Mouse (Mus musculus): ENCODE measurements around the gene Igfbp3. TPM values are rescaled to one million over a fixed set of nuclear protein-coding genes. Genes with fewer than 3 reads are reported as not detected.

The Igfbp3 gene
- 41.4 and 46.0 TPM in 2 replicates for polyA plus RNA-seq (2015; fragmentation: Nextera tagmentation; extraction: Ambion mirVana)

DNA sequence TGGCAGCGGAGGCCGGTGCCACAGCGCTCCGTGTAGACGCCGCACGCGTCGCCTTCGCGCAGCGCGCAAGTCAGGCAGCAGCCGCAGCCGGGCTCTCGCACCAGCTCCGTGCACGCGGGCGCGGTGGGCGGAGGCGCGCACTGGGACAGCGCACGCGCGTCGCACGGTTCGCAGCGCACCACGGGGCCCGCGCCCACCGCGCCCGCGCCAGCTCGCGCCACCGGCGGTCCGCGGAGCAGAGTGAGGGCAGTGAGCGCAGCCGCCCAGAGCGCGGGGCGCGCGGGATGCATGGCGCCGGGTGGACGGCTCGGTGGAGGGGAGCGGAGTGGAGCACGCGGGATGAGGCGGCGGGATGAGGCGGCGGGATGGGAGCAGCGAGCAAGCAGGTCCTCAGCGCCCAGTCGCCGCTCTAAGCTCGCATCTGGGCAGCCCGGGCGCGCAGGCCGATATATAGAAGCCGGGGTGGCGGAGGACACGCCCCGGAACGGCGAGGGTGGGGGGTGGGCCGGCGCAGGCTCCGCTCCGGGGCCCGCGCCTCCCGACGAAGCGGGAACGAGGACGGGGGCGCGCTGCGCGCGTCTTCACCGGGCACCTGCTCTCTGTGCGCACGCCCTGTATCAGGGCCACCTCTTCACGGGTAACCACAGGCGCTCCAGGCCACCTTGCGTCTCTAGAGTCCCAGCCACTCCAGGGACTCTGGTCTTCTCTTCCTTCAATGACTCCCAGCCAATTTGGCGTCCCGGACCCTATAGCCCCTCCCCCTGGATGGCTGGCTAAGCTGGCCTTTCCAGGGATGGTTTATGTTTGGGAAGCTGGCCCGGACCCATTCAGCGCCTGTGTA lies at the start of gene Igfbp3:
TSS of gene Igfbp3 (minus strand) at position 423 of the 841 bp plus-strand sequence.
- H3K4me2 ChIP-seq (replicated peaks), result peak within 1 kb of the TSS; percentile 96
- WGBS, result under 1% methylated on average over 102 of the region's 104 CpGs
- H3K27me3 ChIP-seq (replicated peaks), result peaks cover 34% of the 10 kb centered on the region
- ATAC-seq, result peak; percentile 88
- no peaks in the 10 kb centered on the region for H3K9me3 ChIP-seq
- H3K9ac ChIP-seq, result peak within 1 kb of the TSS; percentile 40
- H3K4me1 ChIP-seq (replicated peaks), result peaks cover 17% of the 10 kb centered on the region
- H3K27ac ChIP-seq, result no peak within 1 kb of the TSS
- peak within 1 kb of the TSS; percentile 58 for H3K4me3 ChIP-seq (replicated peaks)
- no peaks in the 10 kb centered on the region for H3K36me3 ChIP-seq

DNA sequence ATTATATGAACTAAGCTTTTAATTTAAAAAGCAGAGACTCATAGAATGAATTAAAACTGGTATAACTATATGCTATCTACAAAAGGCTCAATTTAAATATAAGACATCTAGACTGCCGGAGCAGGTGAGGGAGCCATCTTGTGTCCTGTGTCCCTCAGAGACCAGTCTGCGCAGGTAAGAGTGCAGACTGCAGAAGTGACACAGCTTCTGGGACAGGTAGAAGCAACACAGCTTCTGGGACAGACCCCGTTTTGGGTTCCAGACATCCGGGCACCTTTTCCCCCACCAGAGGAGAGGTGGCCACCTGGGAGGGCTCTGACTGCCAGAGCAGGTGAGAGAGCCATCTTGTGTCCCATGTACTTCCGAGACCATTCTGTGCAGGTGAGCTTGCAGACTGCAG lies 37.1 kb upstream of the Igfbp3 start:
- Histone ChIP-seq H3K4me1 (replicated peaks) (no peaks in the 10 kb centered on the region), H3K4me3 (replicated peaks) (no peak overlapping the region), H3K4me2 (replicated peaks) (no peak overlapping the region), H3K9me3 (no peaks in the 10 kb centered on the region), H3K27me3 (replicated peaks) (no peaks in the 10 kb centered on the region), H3K9ac (no peak overlapping the region), H3K27ac (no peak overlapping the region), H3K36me3 (no peaks in the 10 kb centered on the region)
- WGBS, result 92% methylated on average over 5 of the region's 5 CpGs
- ATAC-seq, result no peak

DNA sequence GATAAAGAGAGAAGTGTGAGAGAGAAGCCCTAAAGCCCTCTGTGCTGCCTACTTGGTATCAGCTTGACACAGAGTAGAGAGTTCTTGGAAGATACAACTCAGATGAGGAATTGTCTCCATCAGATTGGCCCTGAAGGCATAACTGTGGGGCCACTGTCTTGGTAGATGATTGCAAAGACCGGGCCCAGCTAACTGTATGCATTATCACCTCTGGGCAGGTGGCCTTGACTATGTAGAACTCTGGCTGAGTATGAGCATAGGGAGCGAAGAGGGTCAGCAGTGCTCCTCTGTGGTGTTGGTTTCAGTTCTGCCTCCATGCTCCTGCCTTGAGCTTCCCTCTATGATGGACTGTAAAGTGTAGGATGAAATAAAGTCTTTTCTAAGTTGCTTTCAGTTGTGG lies 36.7 kb upstream of the Igfbp3 start:
- WGBS, result 85% methylated on average over 2 of the region's 2 CpGs

DNA sequence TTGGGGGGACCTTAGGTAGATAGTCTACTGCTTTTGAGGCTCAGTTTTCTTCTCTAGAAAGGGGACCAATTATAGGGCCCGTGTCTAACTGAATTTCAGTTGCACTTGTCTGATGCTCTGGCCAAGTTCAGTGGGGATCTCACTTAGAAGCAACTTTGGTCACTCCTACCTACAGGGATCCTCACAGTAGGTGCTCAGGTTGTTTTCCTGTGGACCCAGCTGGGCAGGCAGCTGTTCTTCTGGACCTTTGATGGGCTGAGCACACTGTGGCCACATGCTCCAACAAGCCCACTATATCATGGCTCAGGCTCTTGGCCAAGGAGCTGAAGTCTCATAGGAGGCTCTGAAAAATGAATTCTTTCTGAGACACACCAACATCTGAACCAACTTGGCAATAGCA lies 31.1 kb upstream of the Igfbp3 start:
- no peak overlapping the region for H3K4me3 ChIP-seq (replicated peaks)
- no peak for ATAC-seq
- no peaks in the 10 kb centered on the region for H3K9me3 ChIP-seq
- no peaks in the 10 kb centered on the region for H3K36me3 ChIP-seq
- WGBS, result 74% methylated on average over 1 of the region's 1 CpGs
- no peak overlapping the region for H3K4me2 ChIP-seq (replicated peaks)
- H3K9ac ChIP-seq, result no peak overlapping the region
- no peaks in the 10 kb centered on the region for H3K27me3 ChIP-seq (replicated peaks)
- no peak overlapping the region for H3K27ac ChIP-seq
- no peaks in the 10 kb centered on the region for H3K4me1 ChIP-seq (replicated peaks)

More for the DNA sequence above, 36.7 kb upstream of the Igfbp3 start:
- Histone ChIP-seq H3K4me2 (replicated peaks) (no peak overlapping the region), H3K36me3 (no peaks in the 10 kb centered on the region), H3K27me3 (replicated peaks) (no peaks in the 10 kb centered on the region), H3K4me3 (replicated peaks) (no peak overlapping the region), H3K9ac (no peak overlapping the region), H3K4me1 (replicated peaks) (no peaks in the 10 kb centered on the region), H3K27ac (no peak overlapping the region), H3K9me3 (no peaks in the 10 kb centered on the region)
- no peak for ATAC-seq

DNA sequence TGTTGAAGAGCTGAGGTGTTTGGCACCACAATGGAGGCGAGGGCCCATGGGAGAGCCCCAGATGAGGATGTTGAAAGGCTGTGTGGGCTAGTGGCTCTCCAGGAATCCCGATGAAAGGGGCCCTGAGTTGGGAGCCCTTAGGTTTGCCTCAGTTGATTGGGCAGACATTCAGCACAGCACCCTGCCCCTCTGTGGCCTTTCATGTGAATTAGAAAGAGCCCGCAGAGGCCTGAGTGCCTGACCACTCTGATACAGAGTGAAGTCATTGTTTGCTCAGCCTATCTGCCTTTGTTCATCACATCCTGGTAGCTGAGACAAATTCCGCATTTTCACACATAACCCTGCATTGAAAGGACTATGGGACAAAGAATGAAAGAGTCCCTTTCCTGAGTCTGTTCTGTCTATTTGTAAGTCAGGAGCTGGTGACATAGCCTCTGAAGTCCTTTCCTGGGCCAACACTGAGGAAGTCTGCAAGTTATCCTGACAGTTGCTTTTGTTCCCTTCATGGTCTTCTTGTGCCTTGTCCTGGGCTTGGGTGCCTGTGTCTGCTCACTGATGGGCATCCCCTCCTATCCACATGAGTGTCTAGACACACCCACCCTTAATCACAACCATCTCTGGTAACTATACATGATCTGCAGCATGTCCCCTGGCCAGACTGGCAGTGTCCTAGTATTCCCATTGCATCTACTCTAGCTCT lies 25.5 kb upstream of the Igfbp3 start:
- Histone ChIP-seq H3K4me2 (replicated peaks) (no peak overlapping the region), H3K9me3 (no peaks in the 10 kb centered on the region), H3K9ac (no peak overlapping the region), H3K36me3 (no peaks in the 10 kb centered on the region), H3K27me3 (replicated peaks) (no peaks in the 10 kb centered on the region), H3K4me3 (replicated peaks) (no peak overlapping the region), H3K27ac (no peak overlapping the region), H3K4me1 (replicated peaks) (no peaks in the 10 kb centered on the region)
- WGBS, result 74% methylated on average over 4 of the region's 4 CpGs
- ATAC-seq, result no peak

DNA sequence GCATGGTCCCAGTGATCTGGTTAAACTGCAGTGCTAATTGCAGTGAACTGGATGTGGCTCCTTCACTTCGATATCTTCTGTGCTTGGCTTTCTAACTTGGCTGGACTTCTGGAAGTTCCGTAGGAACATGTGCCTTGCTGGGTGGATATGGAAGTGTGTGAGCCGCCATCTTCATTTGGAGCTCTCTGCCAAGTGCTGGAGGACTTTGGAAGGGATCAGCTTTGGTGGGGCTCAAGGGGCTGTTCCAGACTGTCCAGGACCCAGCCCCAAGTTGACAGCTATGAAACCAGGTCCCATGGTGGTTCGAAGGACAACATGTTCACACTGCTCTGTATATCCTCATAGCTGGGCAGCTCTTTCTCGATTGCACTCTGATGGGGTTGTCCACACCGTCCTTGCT lies 24.8 kb upstream of the Igfbp3 start:
- WGBS, result 91% methylated on average over 6 of the region's 6 CpGs

DNA sequence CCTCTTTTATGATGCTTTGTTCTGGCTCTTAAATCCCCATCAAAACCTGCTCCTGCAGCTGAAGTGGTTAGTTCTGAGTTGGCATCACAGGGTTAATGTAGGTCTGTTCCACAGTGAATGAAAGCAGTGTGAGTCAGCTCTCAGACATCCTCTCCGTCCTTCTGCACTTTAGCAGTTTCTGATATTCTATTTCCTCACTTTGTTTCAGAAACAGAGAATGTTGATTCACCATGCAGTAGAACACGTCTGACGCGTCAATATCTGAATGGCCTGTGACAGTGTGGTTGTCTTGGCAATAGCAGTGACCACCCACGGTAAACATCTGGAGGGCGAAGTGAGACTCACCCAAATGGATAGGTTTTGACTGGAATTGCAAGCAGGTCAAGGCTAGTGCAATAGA lies 24.0 kb upstream of the Igfbp3 start:
- ATAC-seq, result peak; percentile 36; the same call in 1 of the 2 replicates
- no peaks in the 10 kb centered on the region for H3K36me3 ChIP-seq
- WGBS, result 64% methylated on average over 6 of the region's 6 CpGs
- no peaks in the 10 kb centered on the region for H3K9me3 ChIP-seq
- H3K4me1 ChIP-seq (replicated peaks), result no peaks in the 10 kb centered on the region
- no peak overlapping the region for H3K4me2 ChIP-seq (replicated peaks)
- no peaks in the 10 kb centered on the region for H3K27me3 ChIP-seq (replicated peaks)
- H3K9ac ChIP-seq, result no peak overlapping the region
- H3K27ac ChIP-seq, result no peak overlapping the region
- no peak overlapping the region for H3K4me3 ChIP-seq (replicated peaks)

More for the DNA sequence above, 24.8 kb upstream of the Igfbp3 start:
- Histone ChIP-seq H3K27me3 (replicated peaks) (no peaks in the 10 kb centered on the region), H3K36me3 (no peaks in the 10 kb centered on the region), H3K9me3 (no peaks in the 10 kb centered on the region), H3K4me2 (replicated peaks) (no peak overlapping the region), H3K4me1 (replicated peaks) (no peaks in the 10 kb centered on the region), H3K27ac (no peak overlapping the region), H3K9ac (no peak overlapping the region), H3K4me3 (replicated peaks) (no peak overlapping the region)
- ATAC-seq, result no peak

DNA sequence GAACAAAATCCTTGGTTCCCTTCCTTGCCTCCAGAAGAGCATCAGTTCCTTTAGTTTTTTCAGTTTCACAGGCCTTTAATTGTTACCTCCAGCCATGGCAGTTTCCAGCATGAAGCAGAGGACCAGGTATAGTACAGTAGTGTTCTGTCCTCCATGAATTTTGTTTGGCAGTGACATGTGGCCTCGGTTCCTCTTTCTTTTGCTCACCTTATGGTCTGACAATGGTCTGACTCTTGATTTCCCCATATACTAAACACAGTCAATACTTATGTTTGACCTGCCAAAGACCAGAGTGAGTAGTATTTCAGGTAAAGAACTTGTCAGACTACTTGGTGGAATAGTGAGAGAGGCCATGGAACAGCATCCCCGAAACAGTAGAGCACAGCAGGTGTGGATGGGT lies 23.0 kb upstream of the Igfbp3 start:
- no peak overlapping the region for H3K4me2 ChIP-seq (replicated peaks)
- H3K4me1 ChIP-seq (replicated peaks), result no peaks in the 10 kb centered on the region
- ATAC-seq, result no peak
- H3K36me3 ChIP-seq, result no peaks in the 10 kb centered on the region
- H3K27ac ChIP-seq, result no peak overlapping the region
- H3K9ac ChIP-seq, result no peak overlapping the region
- 89% methylated on average over 2 of the region's 2 CpGs for WGBS
- no peaks in the 10 kb centered on the region for H3K9me3 ChIP-seq
- no peaks in the 10 kb centered on the region for H3K27me3 ChIP-seq (replicated peaks)
- no peak overlapping the region for H3K4me3 ChIP-seq (replicated peaks)

DNA sequence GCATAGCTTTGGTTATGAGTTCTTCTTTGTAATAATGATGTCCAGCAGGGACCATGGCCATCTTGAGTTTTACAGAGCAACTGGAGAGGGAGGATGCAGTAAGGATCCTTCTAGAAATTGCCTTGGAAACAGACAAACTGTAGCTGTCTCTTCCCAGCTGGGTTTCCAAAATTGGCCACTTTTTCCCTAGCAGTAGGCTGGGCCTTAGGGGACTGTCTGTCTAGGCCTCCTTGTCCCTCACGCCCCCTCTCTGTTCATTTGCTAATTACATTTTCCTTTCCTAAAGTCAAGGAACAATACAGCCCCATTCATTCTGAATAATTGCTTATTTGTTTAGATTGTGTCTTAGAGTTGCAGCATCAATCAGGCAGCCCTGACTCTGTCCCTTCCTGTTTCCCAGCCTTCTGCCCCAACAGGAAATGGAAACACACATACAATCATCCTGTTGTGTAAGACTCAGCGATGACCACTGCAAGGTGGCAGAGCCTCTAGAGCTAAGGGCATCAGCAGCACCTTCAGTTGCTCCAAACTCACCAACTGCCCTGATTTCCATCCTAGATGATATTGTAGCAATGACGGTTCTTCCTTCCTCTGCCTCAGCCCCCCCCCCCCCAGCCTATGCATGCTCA lies 21.4 kb upstream of the Igfbp3 start:
- Histone ChIP-seq H3K4me3 (replicated peaks) (no peak overlapping the region), H3K36me3 (no peaks in the 10 kb centered on the region), H3K9ac (no peak overlapping the region), H3K9me3 (no peaks in the 10 kb centered on the region), H3K4me1 (replicated peaks) (no peaks in the 10 kb centered on the region), H3K4me2 (replicated peaks) (no peak overlapping the region), H3K27me3 (replicated peaks) (no peaks in the 10 kb centered on the region), H3K27ac (no peak overlapping the region)
- 56% methylated on average over 3 of the region's 3 CpGs for WGBS
- no peak for ATAC-seq

DNA sequence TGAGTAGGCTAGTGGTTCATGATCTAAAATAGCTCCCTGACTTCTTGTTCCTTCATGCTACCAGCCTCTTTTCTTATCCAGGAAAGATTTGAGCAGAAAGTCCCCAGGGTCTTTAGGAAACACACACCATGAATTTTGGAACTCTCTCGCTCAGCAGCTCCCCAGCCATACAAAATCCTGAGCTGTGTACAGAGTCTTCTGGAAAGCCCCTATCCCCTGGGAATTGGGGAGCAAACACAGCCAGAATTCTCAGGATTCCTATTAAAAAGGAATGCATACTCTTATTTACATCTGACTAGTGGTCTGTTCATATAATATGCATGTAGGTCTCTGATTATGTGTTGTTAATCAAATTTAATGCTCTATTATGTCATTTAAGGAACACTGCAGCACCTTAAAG lies 20.7 kb upstream of the Igfbp3 start:
- Histone ChIP-seq H3K27me3 (replicated peaks) (no peaks in the 10 kb centered on the region), H3K4me2 (replicated peaks) (no peak overlapping the region), H3K4me3 (replicated peaks) (no peak overlapping the region), H3K4me1 (replicated peaks) (no peaks in the 10 kb centered on the region), H3K9me3 (no peaks in the 10 kb centered on the region), H3K36me3 (no peaks in the 10 kb centered on the region), H3K27ac (no peak overlapping the region), H3K9ac (no peak overlapping the region)
- 76% methylated on average over 1 of the region's 1 CpGs for WGBS
- no peak for ATAC-seq

DNA sequence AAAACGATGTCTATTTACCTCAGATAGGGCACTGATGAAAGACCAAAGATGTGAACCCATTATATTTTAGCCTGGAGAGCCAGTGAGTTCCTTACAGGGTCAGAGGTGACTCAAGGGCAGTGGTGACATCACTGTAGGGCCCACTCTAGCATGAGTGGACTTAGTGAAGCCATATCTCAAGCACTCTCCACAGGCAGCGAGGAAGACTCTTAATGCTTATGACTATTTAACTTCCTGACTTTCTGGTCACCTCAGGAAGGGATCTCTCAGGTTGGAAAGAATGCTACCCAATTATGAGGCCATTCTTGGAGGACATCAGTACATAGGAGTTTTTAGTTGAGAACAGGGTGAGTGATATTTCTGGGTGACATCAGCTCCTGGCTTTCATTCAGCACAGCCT lies 19.6 kb upstream of the Igfbp3 start:
- H3K9me3 ChIP-seq, result no peaks in the 10 kb centered on the region
- no peak overlapping the region for H3K4me2 ChIP-seq (replicated peaks)
- no peak overlapping the region for H3K4me3 ChIP-seq (replicated peaks)
- H3K27me3 ChIP-seq (replicated peaks), result no peaks in the 10 kb centered on the region
- no peak for ATAC-seq
- 81% methylated on average over 2 of the region's 2 CpGs for WGBS
- no peak overlapping the region for H3K27ac ChIP-seq
- no peaks in the 10 kb centered on the region for H3K4me1 ChIP-seq (replicated peaks)
- H3K36me3 ChIP-seq, result no peaks in the 10 kb centered on the region
- no peak overlapping the region for H3K9ac ChIP-seq

DNA sequence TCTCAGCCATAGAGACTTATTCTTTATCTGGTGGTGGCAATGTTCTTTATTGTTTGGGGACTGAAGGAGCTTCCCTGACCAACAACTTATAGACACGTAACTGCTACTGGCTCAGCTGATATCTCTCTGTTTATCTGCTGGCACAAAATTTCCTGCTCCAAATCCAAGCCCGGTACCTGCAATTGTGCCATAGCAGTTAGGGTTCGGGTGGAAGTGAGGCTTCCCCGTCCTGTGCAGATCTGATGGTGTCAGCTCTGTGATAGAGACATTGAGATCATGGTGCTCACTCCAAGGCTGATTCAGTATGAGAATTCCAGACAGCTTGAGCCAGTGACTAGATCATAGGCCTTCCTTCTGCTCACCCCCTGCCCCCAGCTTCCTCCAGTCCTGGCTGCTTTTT lies 18.2 kb upstream of the Igfbp3 start:
- no peak overlapping the region for H3K27ac ChIP-seq
- ATAC-seq, result no peak

More for the DNA sequence above, 18.2 kb upstream of the Igfbp3 start:
- Histone ChIP-seq H3K4me3 (replicated peaks) (no peak overlapping the region), H3K4me1 (replicated peaks) (no peaks in the 10 kb centered on the region), H3K4me2 (replicated peaks) (no peak overlapping the region), H3K36me3 (no peaks in the 10 kb centered on the region), H3K27me3 (replicated peaks) (no peaks in the 10 kb centered on the region), H3K9ac (no peak overlapping the region), H3K9me3 (no peaks in the 10 kb centered on the region)
- 91% methylated on average over 4 of the region's 4 CpGs for WGBS
